8 mouse cellular contexts compared by ENCODE assay signal in the genomic region with DNA sequence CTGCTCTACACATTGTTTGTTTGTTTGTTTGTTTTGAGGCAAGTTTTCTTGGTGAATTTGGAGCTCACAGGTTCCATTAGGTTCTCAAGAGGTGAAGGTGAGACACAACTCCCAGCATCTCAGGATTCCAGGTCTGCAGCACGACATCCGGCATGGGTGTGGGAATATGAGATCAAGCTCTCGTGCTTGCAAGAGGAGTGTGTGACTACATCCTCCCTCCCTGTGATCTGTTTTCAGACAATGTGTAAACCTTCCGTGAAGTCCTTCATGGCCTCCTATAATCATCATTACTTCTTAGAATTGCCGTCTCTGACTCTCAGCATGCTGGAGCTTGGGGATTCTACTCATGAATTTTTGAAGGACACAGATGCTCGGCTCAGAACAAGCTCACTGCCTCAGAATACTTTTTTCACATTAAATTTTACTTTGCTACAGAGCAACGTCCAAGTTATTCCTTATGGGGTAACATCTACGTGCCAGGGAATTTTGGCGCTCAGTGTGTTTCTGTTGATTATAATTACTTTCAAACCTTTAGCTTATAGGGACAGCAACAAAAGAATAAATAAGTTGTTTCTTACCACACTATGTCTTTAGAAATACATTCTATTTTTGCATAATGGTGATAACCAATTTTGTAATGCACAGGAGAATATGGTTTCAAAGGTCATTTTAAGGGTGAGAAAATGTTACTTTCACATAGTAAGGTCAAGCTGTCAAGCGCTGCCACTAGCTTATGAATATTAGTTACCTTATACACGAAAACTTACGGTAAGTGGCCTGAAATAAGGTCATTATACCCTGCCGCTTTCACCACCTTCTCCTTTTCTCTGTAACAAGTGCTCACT.
DNase-seq lines count a peak whose midpoint lies in the region; ATAC-seq and TF ChIP-seq lines count a peak whose summit lies in the region.

No protein-coding gene starts in this region.

- WGBS in forebrain, embryonic 12.5 days = 26% methylated on average over 13 of the region's 13 CpGs
- 33% methylated on average over 13 of the region's 13 CpGs for WGBS in limb, embryonic 14.5 days
- 69% methylated on average over 13 of the region's 13 CpGs for WGBS in thymus, adult 2 months

- H3K4me1 ChIP-seq in MEL (ENCODE audit: control insufficient read depth in 1 of 2, insufficient read depth in 2 of 2, low read length in 2 of 2) = no peaks in the 10 kb centered on the region
- H3K4me1 ChIP-seq in forebrain, embryonic 12.5 days = peaks cover 17% of the 10 kb centered on the region
- peaks cover 5% of the 10 kb centered on the region; the same call in 1 of the 2 replicates for H3K4me1 ChIP-seq in limb, embryonic 14.5 days (ENCODE audit: control insufficient read depth, insufficient read depth, low read length)
- no peaks in the 10 kb centered on the region for H3K4me1 ChIP-seq in thymus, adult 2 months (replicated peaks; ENCODE audit: control insufficient read depth, insufficient read depth, low read length)

- no peak overlapping the region for H3K9ac ChIP-seq in MEL (ENCODE audit: control insufficient read depth, low read depth, low read length, poor library complexity, severe bottlenecking)
- H3K9ac ChIP-seq in forebrain, embryonic 12.5 days = no peak overlapping the region
- H3K9ac ChIP-seq in limb, embryonic 14.5 days (ENCODE audit: low read depth, low read length, severe bottlenecking) = no peak overlapping the region

- H3K4me2 ChIP-seq in forebrain, embryonic 12.5 days = peak overlapping the region; percentile 43
- no peak overlapping the region for H3K4me2 ChIP-seq in limb, embryonic 14.5 days (replicated peaks; ENCODE audit: low read depth, low read length, severe bottlenecking)

- no peak overlapping the region for H3K4me3 ChIP-seq in MEL (ENCODE audit: control insufficient read depth in 1 of 2, insufficient read depth in 1 of 2, low read depth in 2 of 2, low read length in 2 of 2)
- no peak overlapping the region for H3K4me3 ChIP-seq in forebrain, embryonic 12.5 days (replicated peaks)
- H3K4me3 ChIP-seq in limb, embryonic 14.5 days (replicated peaks; ENCODE audit: low read length) = no peak overlapping the region
- H3K4me3 ChIP-seq in thymus, adult 2 months (ENCODE audit: control insufficient read depth, insufficient read depth, low read length) = no peak overlapping the region

- no peaks in the 10 kb centered on the region for H3K27me3 ChIP-seq in MEL (ENCODE audit: control insufficient read depth in 1 of 2, insufficient read depth in 2 of 2, low read length in 2 of 2)
- no peaks in the 10 kb centered on the region for H3K27me3 ChIP-seq in forebrain, embryonic 12.5 days
- H3K27me3 ChIP-seq in limb, embryonic 14.5 days (ENCODE audit: control insufficient read depth, insufficient read depth, low read length) = no peaks in the 10 kb centered on the region
- no peaks in the 10 kb centered on the region for H3K27me3 ChIP-seq in thymus, adult 2 months (ENCODE audit: control insufficient read depth, insufficient read depth, low read length)

- H3K9me3 ChIP-seq in MEL (replicated peaks; ENCODE audit: insufficient read depth, low read length) = no peaks in the 10 kb centered on the region
- H3K9me3 ChIP-seq in forebrain, embryonic 12.5 days = no peaks in the 10 kb centered on the region
- no peaks in the 10 kb centered on the region for H3K9me3 ChIP-seq in limb, embryonic 14.5 days (ENCODE audit: control insufficient read depth, low read length)

- TF ChIP-seq POLR2A in MEL (IDR thresholded peaks at IDR 0.05; ENCODE audit: control insufficient read depth in 1 of 2, insufficient read depth in 1 of 2, low read depth in 1 of 2, low read length in 2 of 2, poor library complexity in 1 of 2) = no peak
- no peak for TF ChIP-seq POLR2A in limb, embryonic 14.5 days (IDR thresholded peaks at IDR 0.05; ENCODE audit: borderline replicate concordance, extremely low read depth, insufficient read depth, insufficient read length)
- no peak for TF ChIP-seq POLR2A in thymus, adult 2 months (IDR thresholded peaks at IDR 0.05; ENCODE audit: control insufficient read depth, extremely low read depth, insufficient read depth, low read length, poor library complexity)

- H3K27ac ChIP-seq in MEL (ENCODE audit: control insufficient read depth, low read depth, low read length) = no peak overlapping the region
- no peak overlapping the region for H3K27ac ChIP-seq in forebrain, embryonic 12.5 days
- H3K27ac ChIP-seq in limb, embryonic 14.5 days (replicated peaks; ENCODE audit: low read depth, low read length) = no peak overlapping the region
- H3K27ac ChIP-seq in thymus, adult 2 months (ENCODE audit: control insufficient read depth, insufficient read depth, low read length) = no peak overlapping the region

- ATAC-seq in forebrain, embryonic 12.5 days (ENCODE audit: low FRiP score) = peak; percentile 78; the same call in 1 of the 2 replicates
- no peak for ATAC-seq in limb, embryonic 14.5 days (ENCODE audit: low FRiP score, low read depth)
- ATAC-seq in erythroid progenitor cell, adult 5-6 weeks (replicated peaks; ENCODE audit: low FRiP score, poor library complexity, severe bottlenecking) = no peak

- DNase-seq in heart, adult 8-10 months (ENCODE audit: low spot score) = peak; percentile 53
- DNase-seq in heart, postnatal 4 days = no peak
- peak; percentile 27 for DNase-seq in MEL (ENCODE audit: low read depth, low spot score)
- DNase-seq in limb, embryonic 14.5 days (ENCODE audit: low spot score) = peak; percentile 71
- no peak for DNase-seq in thymus, adult 2 months
- no peak for DNase-seq in right cerebral cortex, postnatal 4 days

- no peak for TF ChIP-seq CTCF in MEL (IDR thresholded peaks at IDR 0.05 in 2 of 3, conservative IDR thresholded peaks at IDR 0.05 in 1 of 3; ENCODE audit: control insufficient read depth in 1 of 3, insufficient read depth in 1 of 3, low read depth in 2 of 3, low read length in 3 of 3, poor library complexity in 1 of 3, severe bottlenecking in 1 of 3)
- TF ChIP-seq CTCF in thymus, adult 2 months (IDR thresholded peaks at IDR 0.05; ENCODE audit: borderline replicate concordance, control insufficient read depth, extremely low read depth, insufficient read depth, low read length, poor library complexity) = no peak

- no peak for TF ChIP-seq EP300 in MEL (IDR thresholded peaks at IDR 0.05; ENCODE audit: low read depth in 1 of 2, low read length in 2 of 2)

- H3K36me3 ChIP-seq in MEL (ENCODE audit: control insufficient read depth in 1 of 2, insufficient read depth in 2 of 2, low read length in 2 of 2) = no peaks in the 10 kb centered on the region
- H3K36me3 ChIP-seq in forebrain, embryonic 12.5 days (replicated peaks) = no peaks in the 10 kb centered on the region
- H3K36me3 ChIP-seq in limb, embryonic 14.5 days (ENCODE audit: control insufficient read depth, insufficient read depth, low read length) = no peaks in the 10 kb centered on the region
- no peaks in the 10 kb centered on the region for H3K36me3 ChIP-seq in thymus, adult 2 months (ENCODE audit: control insufficient read depth, insufficient read depth, low read length)

- no peak for TF ChIP-seq RAD21 in MEL (IDR thresholded peaks at IDR 0.05; ENCODE audit: low read depth, low read length)

- H3K79me2 ChIP-seq in MEL (ENCODE audit: control insufficient read depth, insufficient read depth, low read length, poor library complexity) = no peaks in the 10 kb centered on the region

TF ChIP-seq in MEL, 35 proteins besides CTCF, POLR2A, EP300 and RAD21:
- TF ChIP-seq MXI1 (IDR thresholded peaks at IDR 0.05; ENCODE audit: low read depth, low read length) (peak; percentile 94), GABPA (IDR thresholded peaks at IDR 0.05; ENCODE audit: low read depth, low read length) (no peak)
TF ChIP-seq in MEL: peak in this region for 1.

Comparison
In these comparisons a context has a peak if more than half of its experiments do, and no peak if none do; other contexts are left out.
1. DNase-seq: peak in heart, adult 8-10 months (single experiment), MEL (single experiment) and limb, embryonic 14.5 days (single experiment); none in heart, postnatal 4 days (single experiment), thymus, adult 2 months (single experiment) and right cerebral cortex, postnatal 4 days (single experiment).